Mouse (Mus musculus) liver, postnatal 0 days (tissue): Measurements from ENCODE around the gene Pqlc2.

Experiments
- CTCF ChIP-seq: sonication (generic); IDR thresholded peaks from 2 replicates; pipeline ENCODE4 v1.5.1; 2016; ENCODE audit warnings: antibody characterized with exemption, low read depth
- EP300 ChIP-seq: IDR thresholded peaks from 2 replicates; pipeline ENCODE4 v1.6.1; 2016; ENCODE audit warnings: antibody characterized with exemption, low read depth, mild to moderate bottlenecking

- TF ChIP-seq CTCF, result no peak
- no peak for TF ChIP-seq EP300
Observed at GRCm38 (mm10) chr4:139258621-139259301, 51.7 kb downstream of the Pqlc2 start.
